Mouse (Mus musculus) hindbrain, postnatal 0 days (tissue): ENCODE measurements at regions not wholly inside any gene's neighbourhood (a gene's known extent, or its start where the extent isn't known, plus 50 kb on each side); places are given as distances from the start of the nearest gene placed in this dataset.

Experiments used
- ATAC-seq: fragments of 200-750 bp; cut with Nextera tagmentation; 2 replicates; pipeline ENCODE4 v1.8.0; 2017; ENCODE audit warnings: mild to moderate bottlenecking, moderate TSS enrichment, moderate library complexity
- DNase-seq: peaks from one replicate; pipeline ENCODE4 v3.0.0-alpha.2; 2015; ENCODE audit warnings: low spot score
- H3K27ac ChIP-seq: fragments of 300-500 bp; sonication (generic); 2 replicates; pipeline ENCODE4 v1.5.1; 2014; ENCODE audit warnings: mild to moderate bottlenecking
- H3K27me3 ChIP-seq: fragments of 300-500 bp; sonication (generic); 2 replicates; pipeline ENCODE4 v1.6.1; 2014; ENCODE audit warnings: low read length, mixed read lengths; ENCODE audit not compliant: insufficient read depth
- H3K36me3 ChIP-seq: fragments of 300-500 bp; sonication (generic); 2 replicates; pipeline ENCODE4 v1.6.1; 2014; ENCODE audit warnings: low read length, mixed read lengths; ENCODE audit not compliant: insufficient read depth
- H3K4me1 ChIP-seq: fragments of 300-500 bp; sonication (generic); 2 replicates; pipeline ENCODE4 v1.6.1; 2014; ENCODE audit warnings: antibody characterized with exemption, low read length, mixed read lengths; ENCODE audit not compliant: insufficient read depth
- H3K4me2 ChIP-seq: fragments of 300-500 bp; sonication (generic); 2 replicates; pipeline ENCODE4 v1.6.1; 2014; ENCODE audit warnings: low read depth, mild to moderate bottlenecking, low read length, moderate library complexity, mixed read lengths
- H3K4me3 ChIP-seq: fragments of 300-500 bp; sonication (generic); 2 replicates; pipeline ENCODE4 v1.5.1; 2014; ENCODE audit warnings: low read length
- H3K9ac ChIP-seq: fragments of 300-500 bp; sonication (generic); replicated peaks from 2 replicates; pipeline ENCODE4 v1.6.1; 2014; ENCODE audit warnings: mild to moderate bottlenecking, low read length, moderate library complexity, mixed read lengths
- H3K9me3 ChIP-seq: fragments of 300-500 bp; sonication (generic); 2 replicates; pipeline ENCODE4 v1.6.1; 2016; ENCODE audit warnings: low read length, mixed read lengths
- CTCF ChIP-seq: IDR thresholded peaks from 2 replicates; pipeline ENCODE4 v1.5.1; 2016; ENCODE audit warnings: antibody characterized with exemption, control low read depth, low read depth
- WGBS: fragments of 180-500 bp; shearing (Covaris S2); extraction: QIAGEN DNeasy Blood & Tissue Kit; methylation state at CpG from one replicate; pipeline ENCODE4 v1.1.7; 2014; 5-methylcytosine and 5-hydroxymethylcytosine counted together

- Histone ChIP-seq H3K4me2 (no peak overlapping the region), H3K36me3 (no peaks in the 10 kb centered on the region), H3K9me3 (no peaks in the 10 kb centered on the region), H3K4me1 (peaks cover 12% of the 10 kb centered on the region), H3K9ac (no peak overlapping the region), H3K27me3 (no peaks in the 10 kb centered on the region), H3K4me3 (no peak overlapping the region), H3K27ac (peak overlapping the region; percentile 46; the same call in 1 of the 2 replicates)
- no peak for TF ChIP-seq CTCF
- peak; percentile 65 for DNase-seq
- ATAC-seq = peak; percentile 88
- WGBS = 36% methylated on average over 5 of the region's 5 CpGs
These were observed 156.5 kb downstream of the Wnt5a start for GRCm38 (mm10) chr14:28660872-28661588.

DNA sequence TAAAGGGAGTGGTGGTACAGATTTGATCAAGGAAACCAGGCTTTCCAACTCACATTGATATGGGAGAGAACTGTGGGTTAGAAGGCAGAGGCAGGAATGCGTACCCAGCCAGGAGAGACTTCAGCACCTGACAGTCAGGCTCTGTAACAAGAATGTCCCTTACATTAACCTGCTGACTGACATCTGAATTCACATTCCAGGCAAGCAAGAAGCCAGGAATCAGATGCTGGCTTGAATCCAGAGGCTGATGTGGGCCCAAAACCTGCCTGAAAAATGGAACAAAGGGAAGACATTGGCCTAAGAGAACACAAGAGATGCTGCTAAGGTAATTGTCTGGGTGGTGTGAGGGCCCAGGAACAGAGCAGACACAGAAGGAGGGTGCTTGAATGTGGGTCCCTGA lies 158.8 kb downstream of the Wnt5a start:
- no peaks in the 10 kb centered on the region for H3K27me3 ChIP-seq
- no peaks in the 10 kb centered on the region for H3K36me3 ChIP-seq
- H3K4me3 ChIP-seq = no peak overlapping the region
- H3K27ac ChIP-seq = no peak overlapping the region
- no peak overlapping the region for H3K9ac ChIP-seq
- WGBS = 92% methylated on average over 1 of the region's 1 CpGs
- no peaks in the 10 kb centered on the region for H3K9me3 ChIP-seq
- H3K4me1 ChIP-seq = peaks cover 12% of the 10 kb centered on the region
- ATAC-seq = no peak
- no peak for DNase-seq
- no peak for TF ChIP-seq CTCF
- no peak overlapping the region for H3K4me2 ChIP-seq

DNA sequence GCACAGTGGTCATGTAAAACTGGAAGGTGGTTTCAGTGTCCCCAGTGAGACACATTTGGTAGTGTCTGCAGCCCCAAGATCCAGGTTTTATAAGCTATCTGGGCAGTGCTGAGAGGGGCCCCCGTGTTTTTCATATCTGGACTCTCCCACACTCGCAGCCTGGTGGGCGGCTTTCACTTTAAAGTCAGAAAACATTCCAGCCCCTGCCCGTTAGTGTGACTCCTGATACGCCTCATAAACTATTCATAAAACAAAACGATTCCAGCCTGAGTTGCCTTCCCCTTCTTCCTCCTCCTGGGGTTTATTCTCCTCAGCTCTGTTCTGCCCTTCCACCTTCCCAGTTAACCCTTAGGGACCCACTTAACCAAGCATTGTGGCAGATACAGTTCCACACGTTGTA lies 159.6 kb downstream of the Wnt5a start:
- DNase-seq = no peak
- 26% methylated on average over 7 of the region's 7 CpGs for WGBS
- H3K4me3 ChIP-seq = no peak overlapping the region

DNA sequence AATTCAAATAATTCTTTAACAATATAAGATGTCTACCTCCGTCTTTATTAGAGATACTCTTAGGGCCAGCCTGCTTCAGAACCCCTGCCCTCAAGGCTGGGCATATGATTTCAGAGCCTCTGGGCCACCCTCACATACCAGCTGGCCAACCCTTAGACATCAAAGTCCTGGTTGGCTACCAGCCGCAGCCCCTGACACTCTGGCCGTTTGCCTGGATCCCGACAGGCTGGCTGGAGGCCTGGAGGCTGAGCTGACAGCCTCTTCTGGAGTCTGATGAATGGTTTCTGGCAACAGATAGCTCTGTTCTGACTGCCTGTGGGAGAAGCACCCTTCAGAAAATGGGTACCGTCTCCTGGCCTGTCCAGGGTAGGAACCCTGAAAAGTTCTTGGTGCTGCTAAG lies 170.9 kb downstream of the Wnt5a start:
- 31% methylated on average over 5 of the region's 5 CpGs for WGBS
- H3K9me3 ChIP-seq = no peaks in the 10 kb centered on the region
- no peak overlapping the region for H3K4me3 ChIP-seq
- no peaks in the 10 kb centered on the region for H3K4me1 ChIP-seq
- no peak overlapping the region for H3K27ac ChIP-seq
- H3K36me3 ChIP-seq = no peaks in the 10 kb centered on the region
- H3K4me2 ChIP-seq = no peak overlapping the region
- ATAC-seq = peak; percentile 85
- peak; percentile 82 for DNase-seq
- H3K9ac ChIP-seq = no peak overlapping the region
- no peak for TF ChIP-seq CTCF
- H3K27me3 ChIP-seq = no peaks in the 10 kb centered on the region

More for the DNA sequence above, 159.6 kb downstream of the Wnt5a start:
- Histone ChIP-seq H3K9ac (no peak overlapping the region), H3K27ac (no peak overlapping the region), H3K4me1 (peaks cover 12% of the 10 kb centered on the region), H3K9me3 (no peaks in the 10 kb centered on the region), H3K36me3 (no peaks in the 10 kb centered on the region), H3K27me3 (no peaks in the 10 kb centered on the region), H3K4me2 (no peak overlapping the region)
- no peak for TF ChIP-seq CTCF
- no peak for ATAC-seq

- 19% methylated on average over 2 of the region's 2 CpGs for WGBS
- TF ChIP-seq CTCF = no peak
- H3K4me1 ChIP-seq = no peaks in the 10 kb centered on the region
- no peak overlapping the region for H3K27ac ChIP-seq
- H3K9me3 ChIP-seq = no peaks in the 10 kb centered on the region
- no peak overlapping the region for H3K4me2 ChIP-seq
- no peaks in the 10 kb centered on the region for H3K27me3 ChIP-seq
- no peak overlapping the region for H3K4me3 ChIP-seq
- H3K9ac ChIP-seq = no peak overlapping the region
- no peaks in the 10 kb centered on the region for H3K36me3 ChIP-seq
- DNase-seq = peak; percentile 61
- ATAC-seq = peak; percentile 15; the same call in 1 of the 2 replicates
These were observed 195.2 kb downstream of the Wnt5a start for GRCm38 (mm10) chr14:28699780-28700179.

- H3K9ac ChIP-seq = no peak overlapping the region
- TF ChIP-seq CTCF = no peak
- no peak overlapping the region for H3K4me3 ChIP-seq
- DNase-seq (no peak), ATAC-seq (no peak)
- H3K4me1 ChIP-seq = no peaks in the 10 kb centered on the region
- H3K9me3 ChIP-seq = no peaks in the 10 kb centered on the region
- WGBS = 95% methylated on average over 5 of the region's 5 CpGs
- no peak overlapping the region for H3K4me2 ChIP-seq
- no peak overlapping the region for H3K27ac ChIP-seq
- H3K36me3 ChIP-seq = no peaks in the 10 kb centered on the region
- no peaks in the 10 kb centered on the region for H3K27me3 ChIP-seq
These were observed 200.2 kb downstream of the Wnt5a start for GRCm38 (mm10) chr14:28704729-28705128.

- Histone ChIP-seq H3K9me3 (no peaks in the 10 kb centered on the region), H3K4me3 (no peak overlapping the region), H3K27ac (no peak overlapping the region), H3K4me2 (no peak overlapping the region), H3K36me3 (no peaks in the 10 kb centered on the region), H3K27me3 (no peaks in the 10 kb centered on the region), H3K4me1 (no peaks in the 10 kb centered on the region), H3K9ac (no peak overlapping the region)
- no peak for TF ChIP-seq CTCF
- ATAC-seq (no peak), DNase-seq (no peak)
- WGBS = 55% methylated on average over 10 of the region's 10 CpGs
These were observed 210.0 kb downstream of the Wnt5a start for GRCm38 (mm10) chr14:28714598-28714997.
